Mouse (Mus musculus): ENCODE data around the gene Cyp1a2.

Cyp1a2 gene

GRCm38 (mm10) chr9:57671037-57671436 is 12.5 kb downstream of the Cyp1a2 start:
- DNase-seq = no peak

GRCm38 (mm10) chr9:57669566-57669965 is 13.9 kb downstream of the Cyp1a2 start:
- peak; percentile 36 to 63 for DNase-seq

GRCm38 (mm10) chr9:57668277-57668676 is 15.2 kb downstream of the Cyp1a2 start:
- DNase-seq = no peak

DNA sequence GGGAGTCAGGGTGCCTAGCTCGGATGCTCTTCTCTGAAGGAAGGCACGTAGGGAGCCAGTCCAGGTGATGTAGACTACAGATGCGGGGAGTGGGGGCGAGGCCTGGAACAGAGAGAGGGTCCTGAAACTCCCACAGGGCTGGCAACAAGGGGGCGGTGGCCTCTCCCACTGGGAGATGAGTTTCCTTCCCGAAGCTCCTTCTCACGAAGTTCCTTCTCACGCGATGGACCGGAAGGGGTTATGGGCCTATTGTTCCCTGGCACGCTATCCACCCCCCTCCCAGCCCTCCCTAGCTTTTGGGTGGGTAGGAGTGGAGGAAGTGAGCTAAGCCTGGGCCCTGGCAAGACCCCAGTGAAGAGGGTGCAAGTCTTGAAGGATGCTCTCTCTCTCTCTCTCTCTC is 15.7 kb downstream of the Cyp1a2 start:
- peak in 1 of 2 experiments; percentile 22 for DNase-seq

DNA sequence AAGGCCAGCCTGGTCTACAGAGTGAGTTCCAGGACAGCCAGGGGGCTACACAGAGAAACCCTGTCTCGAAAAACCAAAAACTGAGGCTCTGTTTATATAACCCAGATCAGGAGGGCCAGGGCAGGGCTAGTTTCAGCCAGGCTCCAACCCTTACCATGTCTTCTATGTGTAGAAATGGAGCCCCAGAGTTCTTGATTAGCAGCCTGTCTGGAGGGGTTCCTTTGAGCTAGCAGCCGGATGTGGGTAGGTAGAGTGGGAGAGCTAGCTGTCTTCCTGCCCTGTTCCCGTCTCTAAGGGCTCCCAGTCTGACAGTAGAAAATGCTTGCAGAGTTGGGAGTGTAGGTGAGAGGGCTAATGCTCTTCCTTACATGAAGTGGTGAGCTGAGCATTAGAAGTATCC is 16.4 kb downstream of the Cyp1a2 start:
- DNase-seq = no peak

DNA sequence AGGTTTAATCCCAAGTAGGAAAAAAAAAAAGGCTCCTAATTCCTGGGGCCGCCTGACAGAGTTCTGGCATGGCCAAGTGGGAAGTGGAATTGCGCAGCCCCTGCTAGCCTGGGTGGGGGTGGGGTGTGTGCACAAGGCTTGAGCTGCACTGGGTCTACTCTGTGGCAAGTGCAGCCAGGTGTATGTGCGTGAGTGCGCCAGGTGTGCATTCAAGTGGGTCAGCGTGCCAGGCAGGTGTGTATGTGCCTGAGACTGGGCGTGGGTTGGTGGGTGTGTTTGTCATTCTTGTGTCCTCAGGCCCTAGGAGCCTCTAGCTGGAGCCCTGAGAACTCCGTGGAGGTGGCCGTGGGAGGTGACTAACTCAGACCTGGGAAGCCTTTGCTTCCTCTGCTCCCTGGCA is 17.0 kb downstream of the Cyp1a2 start:
- DNase-seq = no peak

GRCm38 (mm10) chr9:57664616-57665015 is 18.9 kb downstream of the Cyp1a2 start:
- no peak for DNase-seq

DNA sequence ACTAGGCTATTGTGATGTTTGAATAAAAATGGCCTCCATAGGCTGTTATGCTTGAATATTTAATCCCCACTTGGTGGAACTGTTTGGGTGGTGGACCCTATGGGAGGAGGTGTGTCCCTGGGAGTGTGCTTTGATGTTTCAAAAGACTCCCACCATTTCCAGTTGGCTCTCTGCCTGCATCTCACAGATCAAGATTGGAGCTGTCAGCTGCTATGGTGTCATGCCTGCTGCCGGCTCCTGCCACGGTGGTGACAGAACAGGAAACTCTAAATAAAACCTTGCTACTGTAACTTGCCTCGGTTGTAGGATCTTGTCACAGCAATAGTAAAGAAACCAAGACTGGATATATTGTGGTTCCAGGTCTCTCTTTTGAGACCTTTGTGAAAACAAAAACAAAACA is 22.0 kb downstream of the Cyp1a2 start:
- no peak for DNase-seq

- no peak for DNase-seq
Measured at GRCm38 (mm10) chr9:57660501-57660900, 23.0 kb downstream of the Cyp1a2 start.

DNA sequence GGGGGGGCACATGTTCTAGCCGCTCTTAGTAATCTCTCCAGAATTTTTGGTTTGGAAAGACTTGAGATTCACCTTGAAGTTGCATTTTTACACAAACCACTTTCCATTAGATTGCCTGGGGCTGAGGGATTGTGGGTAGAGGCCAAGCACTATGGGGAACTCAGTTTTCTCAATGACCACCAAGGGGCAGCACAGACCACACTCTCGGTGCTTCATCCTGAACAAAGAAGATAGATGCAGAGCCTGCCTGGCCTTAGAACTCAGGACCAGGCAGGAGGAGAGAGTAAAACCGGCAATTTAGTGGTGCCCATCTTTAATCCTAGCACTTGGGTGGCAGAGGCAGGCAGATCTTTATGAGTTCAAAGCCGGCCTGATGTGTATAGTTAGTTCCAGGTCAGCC is 23.7 kb downstream of the Cyp1a2 start:
- peak; percentile 78 to 85 for DNase-seq

GRCm38 (mm10) chr9:57658970-57659369 is 24.5 kb downstream of the Cyp1a2 start:
- DNase-seq = no peak

- DNase-seq = peak in 1 of 2 experiments; percentile 27
Measured at GRCm38 (mm10) chr9:57657843-57658242, 25.7 kb downstream of the Cyp1a2 start.

GRCm38 (mm10) chr9:57656631-57657350 is 26.7 kb downstream of the Cyp1a2 start:
- no peak for DNase-seq

DNA sequence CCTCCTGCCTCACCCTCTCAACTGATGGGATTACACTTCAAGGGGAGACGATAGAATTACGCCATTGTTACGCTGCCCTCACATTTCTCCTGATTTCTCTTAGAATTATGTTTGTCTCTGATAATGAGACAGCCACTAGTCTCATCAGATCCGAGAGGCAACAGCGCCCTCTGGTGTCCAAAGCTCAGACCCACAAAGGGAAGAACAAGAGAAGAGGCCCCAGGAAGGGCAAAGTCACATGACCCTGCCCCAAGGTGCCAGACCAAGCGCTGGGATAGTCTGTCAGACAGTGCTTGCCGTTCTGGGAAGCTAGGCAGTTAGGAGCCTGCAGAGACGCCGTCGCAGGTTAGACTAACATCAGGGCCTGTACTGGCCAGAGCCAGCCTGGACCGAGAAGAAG is 27.8 kb downstream of the Cyp1a2 start:
- peak; percentile 96 to 98 for DNase-seq

- DNase-seq = no peak
Measured at GRCm38 (mm10) chr9:57654966-57655365, 28.5 kb downstream of the Cyp1a2 start.

DNA sequence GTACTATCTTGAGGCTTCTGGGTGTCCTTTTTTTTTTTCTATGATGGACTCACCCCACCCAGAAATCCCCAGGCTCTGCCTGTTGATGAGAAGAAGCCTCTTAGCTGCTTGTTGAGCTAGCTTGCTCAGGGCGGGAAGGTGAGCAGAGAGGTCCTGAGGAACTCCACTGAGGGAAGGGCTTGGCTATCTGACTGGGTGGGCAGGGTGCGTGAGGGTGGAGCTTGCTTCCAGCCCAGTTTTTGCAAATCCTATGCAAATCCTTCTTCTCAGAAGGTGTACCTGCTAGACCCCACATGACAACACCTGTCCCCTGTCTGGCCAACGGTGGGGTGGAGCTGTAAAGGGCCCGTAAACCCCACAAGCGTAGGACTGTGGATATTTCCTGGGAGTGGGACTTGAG is 30.2 kb downstream of the Cyp1a2 start, which contains the start of gene Csk:
Gene Csk (minus strand): TSS at position 349 of the 400 bp plus-strand sequence.
- DNase-seq = no peak

GRCm38 (mm10) chr9:57652855-57653254 is 30.6 kb downstream of the Cyp1a2 start:
- no peak for DNase-seq

GRCm38 (mm10) chr9:57652351-57652750 is 31.2 kb downstream of the Cyp1a2 start:
- DNase-seq = no peak

GRCm38 (mm10) chr9:57650786-57651311 is 32.7 kb downstream of the Cyp1a2 start:
- DNase-seq = peak in 1 of 2 experiments; percentile 20

GRCm38 (mm10) chr9:57650130-57650785 is 33.2 kb downstream of the Cyp1a2 start:
- no peak for DNase-seq

GRCm38 (mm10) chr9:57647286-57648108 is 36.0 kb downstream of the Cyp1a2 start:
- no peak for DNase-seq

DNA sequence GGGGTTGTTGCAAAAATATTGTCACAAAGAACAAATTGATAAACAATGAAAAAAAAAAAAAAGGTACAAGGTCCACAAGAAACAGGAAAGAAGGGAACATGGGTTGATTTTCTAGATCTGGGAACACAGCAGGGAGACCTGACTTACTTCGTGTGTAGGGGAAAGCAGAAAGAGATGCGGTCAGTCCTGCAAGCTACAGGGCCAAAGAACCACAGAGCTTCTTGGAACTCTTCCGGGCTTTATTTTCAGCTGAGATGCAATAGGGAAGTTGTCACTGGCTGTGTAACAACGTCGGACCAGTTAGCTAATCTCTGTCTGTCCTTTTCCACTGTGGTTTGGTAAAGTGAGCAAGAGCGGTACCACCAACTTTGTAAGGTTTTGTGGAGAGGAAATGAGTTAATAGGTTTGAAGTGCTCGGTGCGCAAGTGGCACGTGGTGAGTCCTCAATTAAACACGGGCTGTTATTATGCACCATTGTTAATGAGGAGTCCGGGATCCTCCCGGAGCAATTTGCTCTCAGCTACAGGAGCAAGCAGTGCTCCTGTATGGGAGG is 36.9 kb downstream of the Cyp1a2 start:
- no peak for DNase-seq
